Mouse (Mus musculus): ENCODE measurements at regions not wholly inside any gene's neighbourhood (a gene's known extent, or its start where the extent isn't known, plus 50 kb on each side); places are given as distances from the start of the nearest gene placed in this dataset.
"Not testable (repeated sequence)": the region's sequence is repeated elsewhere in the genome, so short reads cannot be mapped to it uniquely, and the experiment has no call there.

GRCm38 (mm10) chr13:4935940-4936339, 327.0 kb upstream of the Akr1e1 start:
- DNase-seq (ENCODE audit: low spot score in 2 of 2): no peak

GRCm38 (mm10) chr13:4939849-4940248, 330.9 kb upstream of the Akr1e1 start:
- DNase-seq (ENCODE audit: low spot score in 2 of 2): no peak

- peak; percentile 12 to 44 for DNase-seq (ENCODE audit: low spot score in 2 of 2)
Measured at GRCm38 (mm10) chr13:4942490-4942889, 333.5 kb upstream of the Akr1e1 start.

GRCm38 (mm10) chr13:4943046-4943445, 334.1 kb upstream of the Akr1e1 start:
- DNase-seq (ENCODE audit: low spot score in 2 of 2): no peak

- DNase-seq (ENCODE audit: low spot score in 2 of 2): no peak
Measured at GRCm38 (mm10) chr13:4955384-4955783, 346.4 kb upstream of the Akr1e1 start.

- DNase-seq (ENCODE audit: low spot score in 2 of 2): no peak
Measured at GRCm38 (mm10) chr13:4964824-4965223, 355.9 kb upstream of the Akr1e1 start.

GRCm38 (mm10) chr13:4970081-4970892, 361.3 kb upstream of the Akr1e1 start:
- no peak for DNase-seq (ENCODE audit: low spot score in 2 of 2)

- no peak for DNase-seq (ENCODE audit: low spot score in 2 of 2)
Measured at GRCm38 (mm10) chr13:4971472-4972067, 362.6 kb upstream of the Akr1e1 start.

- peak in 1 of 2 experiments; percentile 2 for DNase-seq (ENCODE audit: low spot score in 2 of 2)
Measured at GRCm38 (mm10) chr13:4992876-4993275, 383.9 kb upstream of the Akr1e1 start.

GRCm38 (mm10) chr13:5008296-5008695, 399.3 kb upstream of the Akr1e1 start:
- DNase-seq (ENCODE audit: low spot score in 2 of 2): no peak

- DNase-seq (ENCODE audit: low spot score in 2 of 2): no peak
Measured at GRCm38 (mm10) chr13:5022439-5022838, 413.5 kb upstream of the Akr1e1 start.

- DNase-seq (ENCODE audit: low spot score in 2 of 2): peak in 1 of 2 experiments; percentile 2
Measured at GRCm38 (mm10) chr13:5059859-5060258, 450.9 kb upstream of the Akr1e1 start.

- no peak for DNase-seq (ENCODE audit: low spot score in 2 of 2)
Measured at GRCm38 (mm10) chr13:5060462-5060861, 451.5 kb upstream of the Akr1e1 start.

- peak; percentile 5 to 50 for DNase-seq (ENCODE audit: low spot score in 2 of 2)
Measured at GRCm38 (mm10) chr13:5107454-5107853, 498.5 kb upstream of the Akr1e1 start.

- no peak for DNase-seq (ENCODE audit: low spot score in 2 of 2)
Measured at GRCm38 (mm10) chr13:5154911-5155310, 545.9 kb upstream of the Akr1e1 start.

- DNase-seq (ENCODE audit: low spot score in 2 of 2): no peak
Measured at GRCm38 (mm10) chr13:5159765-5160684, 551.1 kb upstream of the Akr1e1 start.

- no peak for DNase-seq (ENCODE audit: low spot score in 2 of 2)
Measured at GRCm38 (mm10) chr13:5166716-5167115, 557.7 kb upstream of the Akr1e1 start.

- no peak for DNase-seq (ENCODE audit: low spot score in 2 of 2)
Measured at GRCm38 (mm10) chr13:5178996-5179395, 570.0 kb upstream of the Akr1e1 start.

- DNase-seq (ENCODE audit: low spot score in 2 of 2): no peak
Measured at GRCm38 (mm10) chr13:5179552-5179951, 570.6 kb upstream of the Akr1e1 start.

- not testable (repeated sequence) for DNase-seq (ENCODE audit: low spot score in 2 of 2)
Measured at GRCm38 (mm10) chr13:5185237-5185800, 576.3 kb upstream of the Akr1e1 start.

GRCm38 (mm10) chr13:5202736-5203135, 593.8 kb upstream of the Akr1e1 start:
- DNase-seq (ENCODE audit: low spot score in 2 of 2): no peak
